Mouse (Mus musculus): ENCODE data around the gene Cbl. TPM values are rescaled to one million over a fixed set of nuclear protein-coding genes. Genes with fewer than 3 reads are reported as not detected.
A peak's percentile ranks its signal among the peaks of the same experiment; 100 is the strongest.

Cbl gene
- polyA plus RNA-seq, 1 experiment from 2014 or later = 14.8 TPM

- H3K9ac ChIP-seq (ENCODE audit: low read depth, low read length) = no peak overlapping the region
- no peak overlapping the region for H3K27ac ChIP-seq (ENCODE audit: low read depth, low read length)
- no peak overlapping the region for H3K4me3 ChIP-seq (ENCODE audit: low read depth, low read length)
- ATAC-seq (replicated peaks; ENCODE audit: insufficient number of reproducible peaks, low FRiP score, low TSS enrichment) = peak; percentile 63; the same call in 1 of the 2 replicates
- peaks cover 8% of the 10 kb centered on the region; the same call in 1 of the 2 replicates for H3K27me3 ChIP-seq (ENCODE audit: control insufficient read depth, insufficient read depth, low read length)
- 35% methylated on average over 26 of the region's 26 CpGs for WGBS (ENCODE audit: insufficient replicate concordance)
- H3K36me3 ChIP-seq (ENCODE audit: control insufficient read depth, insufficient read depth, low read length) = no peaks in the 10 kb centered on the region
- peak overlapping the region; percentile 45 for H3K4me2 ChIP-seq
- H3K4me1 ChIP-seq (ENCODE audit: control insufficient read depth, insufficient read depth, low read length) = peaks cover 2% of the 10 kb centered on the region; the same call in 1 of the 2 replicates
- H3K9me3 ChIP-seq (replicated peaks; ENCODE audit: control insufficient read depth, low read length) = no peaks in the 10 kb centered on the region
Measured at GRCm38 (mm10) chr9:44249181-44250146, 15.6 kb upstream of the Cbl start.

- Histone ChIP-seq H3K27ac (ENCODE audit: low read depth, low read length) (no peak overlapping the region), H3K36me3 (ENCODE audit: control insufficient read depth, insufficient read depth, low read length) (no peaks in the 10 kb centered on the region), H3K9ac (ENCODE audit: low read depth, low read length) (no peak overlapping the region), H3K4me1 (ENCODE audit: control insufficient read depth, insufficient read depth, low read length) (peaks cover 2% of the 10 kb centered on the region; the same call in 1 of the 2 replicates), H3K4me3 (ENCODE audit: low read depth, low read length) (no peak overlapping the region), H3K9me3 (replicated peaks; ENCODE audit: control insufficient read depth, low read length) (no peaks in the 10 kb centered on the region), H3K4me2 (no peak overlapping the region), H3K27me3 (ENCODE audit: control insufficient read depth, insufficient read depth, low read length) (peaks cover 6% of the 10 kb centered on the region; the same call in 1 of the 2 replicates)
- 73% methylated on average over 6 of the region's 6 CpGs for WGBS (ENCODE audit: insufficient replicate concordance)
- no peak for ATAC-seq (replicated peaks; ENCODE audit: insufficient number of reproducible peaks, low FRiP score, low TSS enrichment)
Measured at GRCm38 (mm10) chr9:44247907-44248306, 14.1 kb upstream of the Cbl start.

- no peak overlapping the region for H3K9ac ChIP-seq (ENCODE audit: low read depth, low read length)
- H3K9me3 ChIP-seq (replicated peaks; ENCODE audit: control insufficient read depth, low read length) = no peaks in the 10 kb centered on the region
- WGBS (ENCODE audit: insufficient replicate concordance) = 47% methylated on average over 2 of the region's 2 CpGs
- H3K4me3 ChIP-seq (ENCODE audit: low read depth, low read length) = no peak overlapping the region
- ATAC-seq (replicated peaks; ENCODE audit: insufficient number of reproducible peaks, low FRiP score, low TSS enrichment) = no peak
- no peaks in the 10 kb centered on the region for H3K36me3 ChIP-seq (ENCODE audit: control insufficient read depth, insufficient read depth, low read length)
- no peaks in the 10 kb centered on the region for H3K4me1 ChIP-seq (ENCODE audit: control insufficient read depth, insufficient read depth, low read length)
- H3K4me2 ChIP-seq = no peak overlapping the region
- no peak overlapping the region for H3K27ac ChIP-seq (ENCODE audit: low read depth, low read length)
- H3K27me3 ChIP-seq (ENCODE audit: control insufficient read depth, insufficient read depth, low read length) = peaks cover under 1% of the 10 kb centered on the region; the same call in 1 of the 2 replicates
Measured at GRCm38 (mm10) chr9:44243621-44244020, 9.8 kb upstream of the Cbl start.

- Histone ChIP-seq H3K4me1 (ENCODE audit: control insufficient read depth, insufficient read depth, low read length) (peaks cover 2% of the 10 kb centered on the region; the same call in 1 of the 2 replicates), H3K9ac (ENCODE audit: low read depth, low read length) (no peak overlapping the region), H3K4me3 (ENCODE audit: low read depth, low read length) (no peak overlapping the region), H3K4me2 (no peak overlapping the region), H3K27ac (ENCODE audit: low read depth, low read length) (no peak overlapping the region), H3K9me3 (replicated peaks; ENCODE audit: control insufficient read depth, low read length) (no peaks in the 10 kb centered on the region), H3K36me3 (ENCODE audit: control insufficient read depth, insufficient read depth, low read length) (no peaks in the 10 kb centered on the region), H3K27me3 (ENCODE audit: control insufficient read depth, insufficient read depth, low read length) (no peaks in the 10 kb centered on the region)
- ATAC-seq (replicated peaks; ENCODE audit: insufficient number of reproducible peaks, low FRiP score, low TSS enrichment) = no peak
- WGBS (ENCODE audit: insufficient replicate concordance) = 61% methylated on average over 9 of the region's 9 CpGs
Measured at GRCm38 (mm10) chr9:44241418-44241817, 7.6 kb upstream of the Cbl start.

- no peak overlapping the region for H3K4me2 ChIP-seq
- H3K4me3 ChIP-seq (ENCODE audit: low read depth, low read length) = no peak overlapping the region
- peaks cover 2% of the 10 kb centered on the region; the same call in 1 of the 2 replicates for H3K4me1 ChIP-seq (ENCODE audit: control insufficient read depth, insufficient read depth, low read length)
- no peak overlapping the region for H3K27ac ChIP-seq (ENCODE audit: low read depth, low read length)
- 59% methylated on average over 5 of the region's 5 CpGs for WGBS (ENCODE audit: insufficient replicate concordance)
- no peak for ATAC-seq (replicated peaks; ENCODE audit: insufficient number of reproducible peaks, low FRiP score, low TSS enrichment)
- no peaks in the 10 kb centered on the region for H3K9me3 ChIP-seq (replicated peaks; ENCODE audit: control insufficient read depth, low read length)
- no peaks in the 10 kb centered on the region for H3K27me3 ChIP-seq (ENCODE audit: control insufficient read depth, insufficient read depth, low read length)
- H3K9ac ChIP-seq (ENCODE audit: low read depth, low read length) = no peak overlapping the region
- H3K36me3 ChIP-seq (ENCODE audit: control insufficient read depth, insufficient read depth, low read length) = no peaks in the 10 kb centered on the region
Measured at GRCm38 (mm10) chr9:44240911-44241310, 7.1 kb upstream of the Cbl start.

- no peaks in the 10 kb centered on the region for H3K36me3 ChIP-seq (ENCODE audit: control insufficient read depth, insufficient read depth, low read length)
- H3K4me2 ChIP-seq = no peak within 1 kb of the TSS
- ATAC-seq (replicated peaks; ENCODE audit: insufficient number of reproducible peaks, low FRiP score, low TSS enrichment) = no peak
- H3K4me1 ChIP-seq (ENCODE audit: control insufficient read depth, insufficient read depth, low read length) = peaks cover 2% of the 10 kb centered on the region; the same call in 1 of the 2 replicates
- WGBS (ENCODE audit: insufficient replicate concordance) = 57% methylated on average over 2 of the region's 2 CpGs
- H3K27ac ChIP-seq (ENCODE audit: low read depth, low read length) = no peak within 1 kb of the TSS
- no peak within 1 kb of the TSS for H3K4me3 ChIP-seq (ENCODE audit: low read depth, low read length)
- H3K9me3 ChIP-seq (replicated peaks; ENCODE audit: control insufficient read depth, low read length) = no peaks in the 10 kb centered on the region
- no peak within 1 kb of the TSS for H3K9ac ChIP-seq (ENCODE audit: low read depth, low read length)
- no peaks in the 10 kb centered on the region for H3K27me3 ChIP-seq (ENCODE audit: control insufficient read depth, insufficient read depth, low read length)
Measured at GRCm38 (mm10) chr9:44240399-44240798, 6.5 kb upstream of the Cbl start, which contains the start of gene Ccdc153. Gene Ccdc153, plus strand, starts transcription at chr9:44240676.

GRCm38 (mm10) chr9:44239447-44239846, 5.6 kb upstream of the Cbl start:
- H3K36me3 ChIP-seq (ENCODE audit: control insufficient read depth, insufficient read depth, low read length) = no peaks in the 10 kb centered on the region
- peaks cover 2% of the 10 kb centered on the region; the same call in 1 of the 2 replicates for H3K4me1 ChIP-seq (ENCODE audit: control insufficient read depth, insufficient read depth, low read length)
- H3K27ac ChIP-seq (ENCODE audit: low read depth, low read length) = no peak overlapping the region
- H3K4me3 ChIP-seq (ENCODE audit: low read depth, low read length) = no peak overlapping the region
- H3K4me2 ChIP-seq = no peak overlapping the region
- WGBS (ENCODE audit: insufficient replicate concordance) = 12% methylated on average over 5 of the region's 5 CpGs
- H3K9me3 ChIP-seq (replicated peaks; ENCODE audit: control insufficient read depth, low read length) = no peaks in the 10 kb centered on the region
- H3K9ac ChIP-seq (ENCODE audit: low read depth, low read length) = no peak overlapping the region
- no peaks in the 10 kb centered on the region for H3K27me3 ChIP-seq (ENCODE audit: control insufficient read depth, insufficient read depth, low read length)
- ATAC-seq (replicated peaks; ENCODE audit: insufficient number of reproducible peaks, low FRiP score, low TSS enrichment) = no peak

GRCm38 (mm10) chr9:44238501-44239190, 4.8 kb upstream of the Cbl start:
- H3K9me3 ChIP-seq (replicated peaks; ENCODE audit: control insufficient read depth, low read length) = no peaks in the 10 kb centered on the region
- no peak overlapping the region for H3K27ac ChIP-seq (ENCODE audit: low read depth, low read length)
- no peaks in the 10 kb centered on the region for H3K36me3 ChIP-seq (ENCODE audit: control insufficient read depth, insufficient read depth, low read length)
- no peak overlapping the region for H3K4me3 ChIP-seq (ENCODE audit: low read depth, low read length)
- no peak overlapping the region for H3K4me2 ChIP-seq
- no peak for ATAC-seq (replicated peaks; ENCODE audit: insufficient number of reproducible peaks, low FRiP score, low TSS enrichment)
- H3K4me1 ChIP-seq (ENCODE audit: control insufficient read depth, insufficient read depth, low read length) = peaks cover 2% of the 10 kb centered on the region; the same call in 1 of the 2 replicates
- H3K9ac ChIP-seq (ENCODE audit: low read depth, low read length) = no peak overlapping the region
- no peaks in the 10 kb centered on the region for H3K27me3 ChIP-seq (ENCODE audit: control insufficient read depth, insufficient read depth, low read length)
- WGBS (ENCODE audit: insufficient replicate concordance) = 75% methylated on average over 17 of the region's 17 CpGs
